Mouse (Mus musculus) embryo, embryonic 11.5 days (tissue): ENCODE measurements at regions not wholly inside any gene's neighbourhood (a gene's known extent, or its start where the extent isn't known, plus 50 kb on each side); places are given as distances from the start of the nearest gene placed in this dataset.

Experiments
- DNase-seq: peaks from one replicate; pipeline ENCODE4 v3.0.0-alpha.2; 2012; ENCODE audit warnings: low read depth, low spot score

GRCm38 (mm10) chr13:63761542-63761941 is 53.5 kb upstream of the Ercc6l2 start:
- DNase-seq, result no peak
